Mouse (Mus musculus): Measurements from ENCODE around the gene Gc. TPM values are rescaled to one million over a fixed set of nuclear protein-coding genes. Genes with fewer than 3 reads are reported as not detected.

The Gc gene
- total RNA-seq (2012; rRNA removed) (not detected in 2 replicates), total RNA-seq (2014; rRNA removed) (not detected in 2 replicates), polyA plus RNA-seq (2012; ENCODE audit: insufficient read length, low read depth) (not detected in 2 replicates)

DNA sequence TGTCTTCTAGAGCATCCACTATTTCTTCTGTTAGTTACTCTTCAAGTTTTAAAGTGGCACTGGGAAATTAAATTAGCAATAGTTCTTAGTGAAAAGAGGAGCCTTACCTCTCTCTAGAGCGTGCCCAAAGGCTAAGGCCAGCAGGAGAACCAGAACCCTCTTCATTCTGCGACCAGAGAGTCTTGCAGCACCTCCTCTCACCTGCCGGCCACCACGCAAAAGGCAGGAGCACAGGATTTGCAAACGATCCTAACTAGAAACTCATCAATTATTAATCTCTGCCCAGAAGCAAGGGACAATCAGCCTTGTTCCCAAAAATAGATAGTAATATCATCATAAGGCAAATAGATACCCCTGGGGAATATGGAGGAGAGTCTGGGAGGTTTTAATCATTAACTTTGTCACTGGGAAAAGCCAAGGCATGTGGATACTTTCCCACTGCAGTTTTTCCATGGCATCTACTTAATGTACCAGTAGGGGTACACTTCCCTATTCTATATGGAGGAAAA, at the start of gene Gc:
TSS of gene Gc (minus strand) at position 345 of the 509 bp plus-strand sequence.
- TF ChIP-seq MAX (IDR thresholded peaks at IDR 0.05; ENCODE audit: low read length) (no peak), PAX5 (IDR thresholded peaks at IDR 0.05; ENCODE audit: low read length) (no peak), CTCF (conservative IDR thresholded peaks at IDR 0.05 in 1 of 2, IDR thresholded peaks at IDR 0.05 in 1 of 2; ENCODE audit: low read depth in 2 of 2, low read length in 2 of 2) (no peak), MAZ (IDR thresholded peaks at IDR 0.05; ENCODE audit: low read depth, low read length) (no peak), TCF12 (IDR thresholded peaks at IDR 0.05; ENCODE audit: low read depth, low read length) (no peak), GABPA (IDR thresholded peaks at IDR 0.05; ENCODE audit: insufficient replicate concordance, low read depth, low read length) (no peak), SIN3A (IDR thresholded peaks at IDR 0.05; ENCODE audit: low read length) (no peak), MXI1 (IDR thresholded peaks at IDR 0.05; ENCODE audit: low read depth, low read length) (no peak), E2F4 (IDR thresholded peaks at IDR 0.05; ENCODE audit: insufficient replicate concordance, low read depth, low read length) (no peak), EP300 (IDR thresholded peaks at IDR 0.05; ENCODE audit: low read length) (no peak), SMC3 (IDR thresholded peaks at IDR 0.05; ENCODE audit: low read depth, low read length) (no peak), IRF4 (IDR thresholded peaks at IDR 0.05; ENCODE audit: low read depth, low read length) (no peak), JUND (conservative IDR thresholded peaks at IDR 0.05; ENCODE audit: low read depth, low read length) (no peak)
- H3K27ac ChIP-seq (ENCODE audit: insufficient read depth, low read depth) = no peak within 1 kb of the TSS

DNA sequence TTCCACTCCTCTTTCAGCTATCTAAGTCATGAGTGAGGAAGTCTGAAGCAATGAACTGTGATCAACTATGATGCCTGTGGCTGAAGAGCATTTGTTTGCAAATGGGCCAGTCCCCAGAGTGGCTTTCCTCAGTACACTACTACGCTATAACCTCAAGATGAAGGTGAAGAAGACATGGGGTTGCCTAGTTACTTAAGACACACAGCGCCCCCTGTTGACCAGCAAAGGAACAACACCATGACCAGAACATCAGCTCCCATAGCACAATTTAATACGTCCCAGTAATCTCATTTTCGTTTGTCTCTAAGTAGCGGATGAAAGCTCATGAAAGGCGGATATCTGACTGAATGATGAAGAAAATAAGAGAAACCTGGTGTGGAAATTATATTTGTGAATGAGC, 42.5 kb upstream of the Gc start:
- in situ Hi-C loops (cut with MboI; ENCODE audit: low pct_ligation_motif_present, low pct_unique_long_range_greater_than_20kb, low sequenced_read_pairs) (no loop called here), dilution Hi-C loops (cut with MboI; ENCODE audit: extremely low pct_ligation_motif_present, extremely low pct_unique_long_range_greater_than_20kb, low sequenced_read_pairs) (no loop called here)
- no peak overlapping the region for H3K4me3 ChIP-seq (replicated peaks in 1 of 3; ENCODE audit: low read depth in 2 of 3, low read length in 2 of 3, poor library complexity in 1 of 3)
- no peaks in the 10 kb centered on the region for H3K79me2 ChIP-seq (replicated peaks; ENCODE audit: control insufficient read depth, extremely low read depth, insufficient read depth, poor library complexity, severe bottlenecking)
- peak; percentile 18; the same call in 1 of the 2 replicates for TF ChIP-seq SMC3 (IDR thresholded peaks at IDR 0.05; ENCODE audit: low read depth, low read length)
- TF ChIP-seq MAFK (IDR thresholded peaks at IDR 0.05; ENCODE audit: insufficient replicate concordance, low read length) = no peak
- TF ChIP-seq IRF4 (IDR thresholded peaks at IDR 0.05; ENCODE audit: low read depth, low read length) = no peak
- TF ChIP-seq RCOR1 (conservative IDR thresholded peaks at IDR 0.05; ENCODE audit: low read depth, low read length) = no peak
- no peak for TF ChIP-seq JUN (IDR thresholded peaks at IDR 0.05; ENCODE audit: insufficient read depth, low read depth, low read length)
- no peak for TF ChIP-seq MEF2A (IDR thresholded peaks at IDR 0.05; ENCODE audit: borderline replicate concordance, low read depth, low read length)
- no peak for TF ChIP-seq ZMIZ1 (IDR thresholded peaks at IDR 0.05; ENCODE audit: low read depth, low read length)
- no peak for TF ChIP-seq MAX (IDR thresholded peaks at IDR 0.05; ENCODE audit: low read length)
- TF ChIP-seq NELFE (IDR thresholded peaks at IDR 0.05; ENCODE audit: low read depth, low read length) = no peak
- TF ChIP-seq E2F4 (IDR thresholded peaks at IDR 0.05; ENCODE audit: insufficient replicate concordance, low read depth, low read length) = no peak
- TF ChIP-seq POLR2AphosphoS2 (IDR thresholded peaks at IDR 0.05; ENCODE audit: low read depth, low read length) = no peak
- TF ChIP-seq JUND (conservative IDR thresholded peaks at IDR 0.05; ENCODE audit: low read depth, low read length) = no peak
- TF ChIP-seq RAD21 (IDR thresholded peaks at IDR 0.05; ENCODE audit: low read depth, low read length) = peak; percentile 38
- TF ChIP-seq ELF1 (IDR thresholded peaks at IDR 0.05; ENCODE audit: low read depth, low read length) = no peak
- TF ChIP-seq TCF12 (IDR thresholded peaks at IDR 0.05; ENCODE audit: low read depth, low read length) = no peak
- peak; percentile 50 to 82 for TF ChIP-seq CTCF (conservative IDR thresholded peaks at IDR 0.05 in 1 of 2, IDR thresholded peaks at IDR 0.05 in 1 of 2; ENCODE audit: low read depth in 2 of 2, low read length in 2 of 2)
- no peak for TF ChIP-seq NRF1 (IDR thresholded peaks at IDR 0.05; ENCODE audit: low read depth, low read length)
- no peak for TF ChIP-seq MAZ (IDR thresholded peaks at IDR 0.05; ENCODE audit: low read depth, low read length)
- no peaks in the 10 kb centered on the region for H3K27me3 ChIP-seq (replicated peaks)
- H3K9me3 ChIP-seq (replicated peaks; ENCODE audit: low read length) = no peaks in the 10 kb centered on the region
- H3K4me2 ChIP-seq (ENCODE audit: insufficient read depth, low read depth, poor library complexity, severe bottlenecking) = no peak overlapping the region; the same call in 1 of the 2 replicates
- H3K36me3 ChIP-seq (replicated peaks in 1 of 2; ENCODE audit: control insufficient read depth in 1 of 2, insufficient read depth in 1 of 2, low read length in 1 of 2) = no peaks in the 10 kb centered on the region
- no peak overlapping the region for H3K27ac ChIP-seq (ENCODE audit: insufficient read depth, low read depth)
- H3K4me1 ChIP-seq (ENCODE audit: control insufficient read depth in 1 of 2, insufficient read depth in 2 of 2) = no peaks in the 10 kb centered on the region
- H3K9ac ChIP-seq (ENCODE audit: insufficient read depth, low read depth) = no peak overlapping the region
- peak; percentile 72 for DNase-seq (ENCODE audit: extremely low read depth)

More for the DNA sequence above, at the start of gene Gc:
- Histone ChIP-seq H3K4me1 (ENCODE audit: control insufficient read depth in 1 of 2, insufficient read depth in 2 of 2) (no peaks in the 10 kb centered on the region), H3K9ac (ENCODE audit: insufficient read depth, low read depth) (no peak within 1 kb of the TSS), H3K79me2 (replicated peaks; ENCODE audit: control insufficient read depth, extremely low read depth, insufficient read depth, poor library complexity, severe bottlenecking) (no peaks in the 10 kb centered on the region), H3K4me2 (ENCODE audit: insufficient read depth, low read depth, poor library complexity, severe bottlenecking) (no peak within 1 kb of the TSS), H3K27me3 (replicated peaks) (no peaks in the 10 kb centered on the region), H3K4me3 (replicated peaks in 1 of 3; ENCODE audit: low read depth in 2 of 3, low read length in 2 of 3, poor library complexity in 1 of 3) (no peak within 1 kb of the TSS), H3K9me3 (replicated peaks; ENCODE audit: low read length) (no peaks in the 10 kb centered on the region), H3K36me3 (replicated peaks in 1 of 2; ENCODE audit: control insufficient read depth in 1 of 2, insufficient read depth in 1 of 2, low read length in 1 of 2) (no peaks in the 10 kb centered on the region)
- DNase-seq (ENCODE audit: extremely low read depth) = no peak
- in situ Hi-C loops (cut with MboI; ENCODE audit: low pct_ligation_motif_present, low pct_unique_long_range_greater_than_20kb, low sequenced_read_pairs) (no loop called here), dilution Hi-C loops (cut with MboI; ENCODE audit: extremely low pct_ligation_motif_present, extremely low pct_unique_long_range_greater_than_20kb, low sequenced_read_pairs) (no loop called here)
